Mouse (Mus musculus) lung, embryonic 14.5 days (tissue): ENCODE measurements at regions not wholly inside any gene's neighbourhood (a gene's known extent, or its start where the extent isn't known, plus 50 kb on each side); places are given as distances from the start of the nearest gene placed in this dataset.
A peak's percentile ranks its signal among the peaks of the same experiment; 100 is the strongest.

Experiments
- ATAC-seq: fragments of 200-750 bp; cut with Nextera tagmentation; 2 replicates; pipeline ENCODE4 v1.8.0; 2017; ENCODE audit warnings: mild to moderate bottlenecking, moderate TSS enrichment, moderate library complexity; ENCODE audit not compliant: insufficient read depth
- DNase-seq: peaks from one replicate; pipeline ENCODE4 v3.0.0-alpha.2; 2015
- H3K27ac ChIP-seq: fragments of 300-500 bp; sonication (generic); 2 replicates; pipeline ENCODE4 v1.5.1; 2014; ENCODE audit warnings: low read depth, mild to moderate bottlenecking, moderate library complexity
- H3K27me3 ChIP-seq: fragments of 300-500 bp; sonication (generic); 2 replicates; pipeline ENCODE4 v1.6.1; 2014; ENCODE audit warnings: low read length, control low read depth; ENCODE audit not compliant: insufficient read depth
- H3K36me3 ChIP-seq: fragments of 300-500 bp; sonication (generic); 2 replicates; pipeline ENCODE4 v1.6.1; 2014; ENCODE audit warnings: control low read depth; ENCODE audit not compliant: insufficient read depth
- H3K4me1 ChIP-seq: fragments of 300-500 bp; sonication (generic); 2 replicates; pipeline ENCODE4 v1.6.1; 2014; ENCODE audit warnings: antibody characterized with exemption, control low read depth; ENCODE audit not compliant: insufficient read depth
- H3K4me2 ChIP-seq: fragments of 300-500 bp; sonication (generic); 2 replicates; pipeline ENCODE4 v1.6.1; 2014; ENCODE audit warnings: mild to moderate bottlenecking
- H3K4me3 ChIP-seq: fragments of 300-500 bp; sonication (generic); 2 replicates; pipeline ENCODE4 v1.5.1; 2014; ENCODE audit warnings: low read depth, low read length
- H3K9ac ChIP-seq: fragments of 300-500 bp; sonication (generic); 2 replicates; pipeline ENCODE4 v1.6.1; 2014
- H3K9me3 ChIP-seq: fragments of 300-500 bp; sonication (generic); 2 replicates; pipeline ENCODE4 v1.6.1; 2016; ENCODE audit warnings: low read depth, low read length, control low read depth
- CTCF ChIP-seq: IDR thresholded peaks from 2 replicates; pipeline ENCODE4 v1.5.1; 2016; ENCODE audit warnings: antibody characterized with exemption, low read depth
- WGBS: fragments of 180-500 bp; shearing (Covaris S2); extraction: QIAGEN DNeasy Blood & Tissue Kit; methylation state at CpG from one replicate; pipeline ENCODE4 v1.1.7; 2014; 5-methylcytosine and 5-hydroxymethylcytosine counted together

- Histone ChIP-seq H3K27ac (no peak overlapping the region), H3K9me3 (no peaks in the 10 kb centered on the region), H3K4me2 (no peak overlapping the region), H3K4me3 (no peak overlapping the region), H3K27me3 (no peaks in the 10 kb centered on the region), H3K36me3 (no peaks in the 10 kb centered on the region), H3K9ac (no peak overlapping the region), H3K4me1 (no peaks in the 10 kb centered on the region)
- WGBS: 75% methylated on average over 12 of the region's 12 CpGs
- DNase-seq (no peak), ATAC-seq (no peak)
- no peak for TF ChIP-seq CTCF
Measured at GRCm38 (mm10) chr2:74951401-74952260, 126.0 kb downstream of the Mtx2 start.

GRCm38 (mm10) chr2:74954101-74954500 lies 128.5 kb downstream of the Mtx2 start:
- WGBS: 70% methylated on average over 9 of the region's 9 CpGs
- Histone ChIP-seq H3K27ac (no peak overlapping the region), H3K4me2 (no peak overlapping the region), H3K4me3 (no peak overlapping the region), H3K9ac (no peak overlapping the region), H3K9me3 (no peaks in the 10 kb centered on the region), H3K4me1 (no peaks in the 10 kb centered on the region), H3K36me3 (no peaks in the 10 kb centered on the region), H3K27me3 (no peaks in the 10 kb centered on the region)
- ATAC-seq (no peak), DNase-seq (no peak)
- TF ChIP-seq CTCF: no peak

- no peak overlapping the region for H3K9ac ChIP-seq
Measured at GRCm38 (mm10) chr2:74955281-74956128, 129.9 kb downstream of the Mtx2 start.

GRCm38 (mm10) chr2:74956129-74956450 lies 130.5 kb downstream of the Mtx2 start:
- H3K4me3 ChIP-seq: no peak overlapping the region
- no peaks in the 10 kb centered on the region for H3K27me3 ChIP-seq
- DNase-seq (peak; percentile 50), ATAC-seq (no peak)
- no peak overlapping the region for H3K9ac ChIP-seq
- H3K36me3 ChIP-seq: no peaks in the 10 kb centered on the region
- no peak overlapping the region for H3K27ac ChIP-seq
- no peak overlapping the region for H3K4me2 ChIP-seq
- no peaks in the 10 kb centered on the region for H3K9me3 ChIP-seq
- WGBS: 72% methylated on average over 1 of the region's 1 CpGs
- TF ChIP-seq CTCF: no peak
- H3K4me1 ChIP-seq: no peaks in the 10 kb centered on the region

More at GRCm38 (mm10) chr2:74955281-74956128, 129.9 kb downstream of the Mtx2 start:
- Histone ChIP-seq H3K4me2 (no peak overlapping the region), H3K27ac (no peak overlapping the region), H3K4me1 (no peaks in the 10 kb centered on the region), H3K9me3 (no peaks in the 10 kb centered on the region), H3K27me3 (no peaks in the 10 kb centered on the region), H3K36me3 (no peaks in the 10 kb centered on the region), H3K4me3 (no peak overlapping the region)
- ATAC-seq (peak; percentile 54; the same call in 1 of the 2 replicates), DNase-seq (peak; percentile 74)
- WGBS: 62% methylated on average over 4 of the region's 4 CpGs
- no peak for TF ChIP-seq CTCF

GRCm38 (mm10) chr2:74956556-74956955 lies 131.0 kb downstream of the Mtx2 start:
- H3K27me3 ChIP-seq: no peaks in the 10 kb centered on the region
- no peaks in the 10 kb centered on the region for H3K4me1 ChIP-seq
- ATAC-seq (no peak), DNase-seq (no peak)
- H3K4me2 ChIP-seq: no peak overlapping the region
- 84% methylated on average over 2 of the region's 2 CpGs for WGBS
- no peak overlapping the region for H3K9ac ChIP-seq
- H3K27ac ChIP-seq: no peak overlapping the region
- H3K36me3 ChIP-seq: no peaks in the 10 kb centered on the region
- no peak overlapping the region for H3K4me3 ChIP-seq
- TF ChIP-seq CTCF: no peak
- no peaks in the 10 kb centered on the region for H3K9me3 ChIP-seq

- no peaks in the 10 kb centered on the region for H3K27me3 ChIP-seq
- no peaks in the 10 kb centered on the region for H3K36me3 ChIP-seq
- no peaks in the 10 kb centered on the region for H3K4me1 ChIP-seq
- H3K9ac ChIP-seq: no peak overlapping the region
- no peak overlapping the region for H3K27ac ChIP-seq
- 26% methylated on average over 5 of the region's 5 CpGs for whole genome bisulfite sequencing
- no peak overlapping the region for H3K4me2 ChIP-seq
- DNase-seq (peak; percentile 38), ATAC-seq (no peak)
- TF ChIP-seq CTCF: no peak
- H3K9me3 ChIP-seq: no peaks in the 10 kb centered on the region
- H3K4me3 ChIP-seq: no peak overlapping the region
Measured at GRCm38 (mm10) chr2:74959936-74960335, 134.3 kb downstream of the Mtx2 start.

GRCm38 (mm10) chr2:74962416-74962815 lies 136.8 kb downstream of the Mtx2 start:
- H3K27ac ChIP-seq: no peak overlapping the region
- H3K27me3 ChIP-seq: peaks cover 10% of the 10 kb centered on the region; the same call in 1 of the 2 replicates
- 85% methylated on average over 6 of the region's 6 CpGs for WGBS

More at GRCm38 (mm10) chr2:74962416-74962815, 136.8 kb downstream of the Mtx2 start:
- Histone ChIP-seq H3K9ac (no peak overlapping the region), H3K4me3 (no peak overlapping the region), H3K4me1 (no peaks in the 10 kb centered on the region), H3K4me2 (no peak overlapping the region), H3K36me3 (no peaks in the 10 kb centered on the region), H3K9me3 (no peaks in the 10 kb centered on the region)
- DNase-seq: no peak
- no peak for ATAC-seq
- no peak for TF ChIP-seq CTCF
